Mouse (Mus musculus): ENCODE measurements around the gene Pde5a. TPM values are rescaled to one million over a fixed set of nuclear protein-coding genes. Genes with fewer than 3 reads are reported as not detected.

The Pde5a gene
- polyA plus RNA-seq, 1 experiment from 2014 or later: 3.0 TPM

- ATAC-seq (ENCODE audit: low FRiP score) (no peak), DNase-seq (ENCODE audit: low spot score) (no peak)
- Histone ChIP-seq H3K27ac (no peak overlapping the region), H3K9me3 (ENCODE audit: control insufficient read depth, low read length) (0 out of 2 replicates have a peak, but pooled peaks cover 4% of the 10 kb centered on the region), H3K9ac (no peak overlapping the region), H3K27me3 (ENCODE audit: control insufficient read depth, insufficient read depth, low read length) (no peaks in the 10 kb centered on the region), H3K36me3 (replicated peaks; ENCODE audit: control insufficient read depth, insufficient read depth) (no peaks in the 10 kb centered on the region), H3K4me3 (replicated peaks; ENCODE audit: low read length) (no peak overlapping the region), H3K4me2 (replicated peaks) (no peak overlapping the region), H3K4me1 (replicated peaks; ENCODE audit: control insufficient read depth, insufficient read depth, low read length) (no peaks in the 10 kb centered on the region)
- 89% methylated on average over 9 of the region's 9 CpGs for WGBS
Observed at GRCm38 (mm10) chr3:122788314-122788713, 59.6 kb downstream of the Pde5a start.

GRCm38 (mm10) chr3:122789544-122789943, 60.8 kb downstream of the Pde5a start:
- H3K27me3 ChIP-seq (ENCODE audit: control insufficient read depth, insufficient read depth, low read length): no peaks in the 10 kb centered on the region
- no peaks in the 10 kb centered on the region for H3K36me3 ChIP-seq (replicated peaks; ENCODE audit: control insufficient read depth, insufficient read depth)
- 95% methylated on average over 6 of the region's 6 CpGs for WGBS
- H3K9me3 ChIP-seq (ENCODE audit: control insufficient read depth, low read length): 0 out of 2 replicates have a peak, but pooled peaks cover 4% of the 10 kb centered on the region
- H3K27ac ChIP-seq: no peak overlapping the region
- H3K4me3 ChIP-seq (replicated peaks; ENCODE audit: low read length): no peak overlapping the region
- ATAC-seq (ENCODE audit: low FRiP score): no peak
- no peak overlapping the region for H3K4me2 ChIP-seq (replicated peaks)
- H3K4me1 ChIP-seq (replicated peaks; ENCODE audit: control insufficient read depth, insufficient read depth, low read length): no peaks in the 10 kb centered on the region
- DNase-seq (ENCODE audit: low spot score): no peak
- no peak overlapping the region for H3K9ac ChIP-seq

DNA sequence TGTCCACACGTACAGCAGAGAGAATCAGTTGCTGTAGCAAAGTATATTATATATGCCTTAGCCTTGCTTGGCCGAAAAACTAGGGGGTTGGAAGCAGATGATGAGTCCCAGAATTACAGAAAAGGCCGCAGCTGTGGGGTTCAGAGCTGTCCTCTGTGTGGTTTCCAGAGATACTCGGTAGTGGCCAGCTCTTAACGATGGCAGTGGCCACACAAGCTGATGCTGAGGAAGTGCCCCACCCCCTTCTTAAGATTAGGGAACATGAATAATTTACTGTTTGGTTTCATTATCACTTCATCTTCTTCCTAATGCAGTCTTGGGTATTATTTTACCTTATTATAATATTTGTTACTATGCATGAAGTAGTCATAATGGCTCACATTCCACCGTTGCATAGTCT, 71.3 kb downstream of the Pde5a start:
- 67% methylated on average over 6 of the region's 6 CpGs for WGBS
- peaks cover 29% of the 10 kb centered on the region for H3K4me1 ChIP-seq (replicated peaks; ENCODE audit: control insufficient read depth, insufficient read depth, low read length)
- no peak overlapping the region; the same call in 1 of the 2 replicates for H3K4me2 ChIP-seq (replicated peaks)
- ATAC-seq (ENCODE audit: low FRiP score) (no peak), DNase-seq (ENCODE audit: low spot score) (no peak)
- no peaks in the 10 kb centered on the region for H3K27me3 ChIP-seq (ENCODE audit: control insufficient read depth, insufficient read depth, low read length)
- no peak overlapping the region for H3K9ac ChIP-seq
- no peaks in the 10 kb centered on the region for H3K36me3 ChIP-seq (replicated peaks; ENCODE audit: control insufficient read depth, insufficient read depth)
- no peak overlapping the region for H3K4me3 ChIP-seq (replicated peaks; ENCODE audit: low read length)
- H3K9me3 ChIP-seq (ENCODE audit: control insufficient read depth, low read length): no peaks in the 10 kb centered on the region
- peak overlapping the region; percentile 49; the same call in 1 of the 2 replicates for H3K27ac ChIP-seq

DNA sequence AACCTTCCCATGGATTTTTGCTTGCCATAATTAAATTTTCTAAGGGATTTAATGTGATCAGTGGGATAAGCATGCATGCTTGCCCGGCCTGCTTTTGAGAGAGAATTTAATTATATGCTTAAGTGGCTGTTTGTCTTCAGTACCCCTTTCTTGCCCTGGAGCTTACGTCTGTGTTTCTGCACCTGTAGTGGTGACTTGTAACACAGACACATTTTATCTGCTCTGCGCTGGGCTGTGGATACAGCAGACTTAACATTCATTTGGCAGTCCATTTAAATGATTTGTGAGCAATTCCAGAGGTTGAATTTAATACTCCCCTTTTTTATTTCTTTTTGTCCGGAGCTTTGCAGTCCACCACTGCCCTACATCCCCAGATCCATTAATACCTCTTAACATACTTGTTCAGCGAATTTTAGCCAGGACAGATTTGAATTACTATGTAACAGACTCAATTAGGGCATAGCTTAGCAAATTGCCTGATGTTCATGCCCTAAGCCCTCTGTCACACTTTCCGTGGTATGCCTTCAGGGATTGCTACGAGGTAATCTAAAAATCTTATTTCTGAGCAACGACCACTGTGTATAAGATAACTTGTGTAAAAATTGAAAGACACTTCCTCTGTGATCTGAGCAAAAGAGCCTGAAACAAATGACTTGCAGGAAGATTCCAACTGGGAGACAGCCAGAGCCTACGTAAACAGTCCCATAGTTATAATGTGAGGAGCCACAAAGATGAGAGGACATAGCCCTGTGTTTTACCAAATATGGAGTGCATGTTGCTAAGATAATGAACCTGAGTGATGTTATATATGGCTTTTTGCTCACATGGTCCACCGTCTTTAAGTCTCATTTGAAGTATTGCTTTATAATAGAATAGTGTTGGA, 72.0 kb downstream of the Pde5a start:
- no peaks in the 10 kb centered on the region for H3K36me3 ChIP-seq (replicated peaks; ENCODE audit: control insufficient read depth, insufficient read depth)
- no peak overlapping the region for H3K9ac ChIP-seq
- H3K4me3 ChIP-seq (replicated peaks; ENCODE audit: low read length): no peak overlapping the region
- no peaks in the 10 kb centered on the region for H3K9me3 ChIP-seq (ENCODE audit: control insufficient read depth, low read length)
- peaks cover 29% of the 10 kb centered on the region for H3K4me1 ChIP-seq (replicated peaks; ENCODE audit: control insufficient read depth, insufficient read depth, low read length)
- 33% methylated on average over 10 of the region's 10 CpGs for WGBS
- no peak overlapping the region; the same call in 1 of the 2 replicates for H3K4me2 ChIP-seq (replicated peaks)
- ATAC-seq (ENCODE audit: low FRiP score) (no peak), DNase-seq (ENCODE audit: low spot score) (no peak)
- peak overlapping the region; percentile 49 for H3K27ac ChIP-seq
- H3K27me3 ChIP-seq (ENCODE audit: control insufficient read depth, insufficient read depth, low read length): no peaks in the 10 kb centered on the region

DNA sequence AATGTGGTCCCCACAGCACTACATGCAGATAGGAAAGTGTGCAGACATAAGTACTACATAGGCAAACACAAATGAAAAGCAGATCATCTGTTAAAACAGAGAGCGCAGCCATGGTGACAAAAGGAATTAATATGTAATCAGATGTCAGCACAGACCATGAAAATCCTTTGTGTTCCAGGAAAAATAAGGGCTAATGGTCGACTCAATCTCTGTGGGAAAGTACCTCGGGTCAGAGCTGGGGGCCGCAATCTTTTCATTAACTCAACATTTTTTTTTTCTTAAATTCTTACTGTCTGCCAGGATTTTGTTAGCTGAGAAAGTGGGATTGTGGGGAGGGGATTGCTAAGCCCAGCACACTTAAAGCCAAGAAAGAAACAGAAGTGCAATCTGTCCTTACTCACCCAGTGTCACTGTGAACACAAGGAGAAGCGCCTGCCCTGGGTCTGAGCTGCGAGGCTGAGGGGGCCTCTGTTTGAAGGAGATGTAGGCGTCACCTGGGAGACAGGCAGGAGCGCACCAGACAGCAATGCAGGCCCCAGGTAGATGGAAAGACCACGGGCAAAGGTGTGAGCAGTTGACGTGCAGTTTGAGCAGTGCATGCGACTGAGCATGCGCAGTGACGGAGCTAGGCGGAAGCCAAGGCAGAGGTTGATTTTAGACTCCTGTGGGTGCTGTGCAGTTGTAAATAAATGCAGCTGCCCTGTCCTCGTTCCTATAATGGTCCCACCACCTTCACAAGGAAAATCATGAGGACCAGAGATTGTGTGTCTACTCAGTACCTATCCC, 72.9 kb downstream of the Pde5a start:
- ATAC-seq (ENCODE audit: low FRiP score): peak; percentile 23; the same call in 1 of the 2 replicates
- no peak overlapping the region; the same call in 1 of the 2 replicates for H3K9ac ChIP-seq
- 61% methylated on average over 15 of the region's 15 CpGs for WGBS
- no peak overlapping the region for H3K4me3 ChIP-seq (replicated peaks; ENCODE audit: low read length)
- no peaks in the 10 kb centered on the region for H3K27me3 ChIP-seq (ENCODE audit: control insufficient read depth, insufficient read depth, low read length)
- no peaks in the 10 kb centered on the region for H3K9me3 ChIP-seq (ENCODE audit: control insufficient read depth, low read length)
- H3K4me2 ChIP-seq (replicated peaks): no peak overlapping the region
- H3K4me1 ChIP-seq (replicated peaks; ENCODE audit: control insufficient read depth, insufficient read depth, low read length): peaks cover 29% of the 10 kb centered on the region
- DNase-seq (ENCODE audit: low spot score): no peak
- H3K27ac ChIP-seq: peak overlapping the region; percentile 49; the same call in 1 of the 2 replicates
- H3K36me3 ChIP-seq (replicated peaks; ENCODE audit: control insufficient read depth, insufficient read depth): no peaks in the 10 kb centered on the region

DNA sequence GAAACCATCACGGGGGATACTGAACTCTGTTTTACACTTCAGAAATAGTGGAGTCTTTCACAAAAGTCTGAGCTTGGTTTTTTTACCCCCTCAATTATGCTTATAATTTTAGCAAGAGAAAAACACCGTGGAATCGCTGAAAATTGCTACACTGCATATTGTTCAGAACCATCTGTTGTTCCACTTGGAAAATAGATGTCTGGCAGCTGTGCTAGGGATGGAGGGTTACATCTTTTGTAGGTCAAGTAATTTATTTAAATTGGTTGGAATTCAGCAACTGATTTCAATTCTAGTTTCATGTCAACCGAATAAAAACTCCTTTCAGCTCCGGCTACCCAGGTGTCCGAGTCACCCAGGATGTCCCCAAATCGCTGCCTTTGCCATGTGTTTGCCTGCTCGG, 78.6 kb downstream of the Pde5a start:
- H3K36me3 ChIP-seq (replicated peaks; ENCODE audit: control insufficient read depth, insufficient read depth): no peaks in the 10 kb centered on the region
- no peaks in the 10 kb centered on the region for H3K9me3 ChIP-seq (ENCODE audit: control insufficient read depth, low read length)
- no peak overlapping the region for H3K9ac ChIP-seq
- no peak overlapping the region for H3K27ac ChIP-seq
- no peak overlapping the region for H3K4me2 ChIP-seq (replicated peaks)
- DNase-seq (ENCODE audit: low spot score) (no peak), ATAC-seq (ENCODE audit: low FRiP score) (no peak)
- H3K27me3 ChIP-seq (ENCODE audit: control insufficient read depth, insufficient read depth, low read length): no peaks in the 10 kb centered on the region
- WGBS: 70% methylated on average over 8 of the region's 8 CpGs
- no peak overlapping the region for H3K4me3 ChIP-seq (replicated peaks; ENCODE audit: low read length)
- 0 out of 2 replicates have a peak, but pooled peaks cover 4% of the 10 kb centered on the region for H3K4me1 ChIP-seq (replicated peaks; ENCODE audit: control insufficient read depth, insufficient read depth, low read length)

DNA sequence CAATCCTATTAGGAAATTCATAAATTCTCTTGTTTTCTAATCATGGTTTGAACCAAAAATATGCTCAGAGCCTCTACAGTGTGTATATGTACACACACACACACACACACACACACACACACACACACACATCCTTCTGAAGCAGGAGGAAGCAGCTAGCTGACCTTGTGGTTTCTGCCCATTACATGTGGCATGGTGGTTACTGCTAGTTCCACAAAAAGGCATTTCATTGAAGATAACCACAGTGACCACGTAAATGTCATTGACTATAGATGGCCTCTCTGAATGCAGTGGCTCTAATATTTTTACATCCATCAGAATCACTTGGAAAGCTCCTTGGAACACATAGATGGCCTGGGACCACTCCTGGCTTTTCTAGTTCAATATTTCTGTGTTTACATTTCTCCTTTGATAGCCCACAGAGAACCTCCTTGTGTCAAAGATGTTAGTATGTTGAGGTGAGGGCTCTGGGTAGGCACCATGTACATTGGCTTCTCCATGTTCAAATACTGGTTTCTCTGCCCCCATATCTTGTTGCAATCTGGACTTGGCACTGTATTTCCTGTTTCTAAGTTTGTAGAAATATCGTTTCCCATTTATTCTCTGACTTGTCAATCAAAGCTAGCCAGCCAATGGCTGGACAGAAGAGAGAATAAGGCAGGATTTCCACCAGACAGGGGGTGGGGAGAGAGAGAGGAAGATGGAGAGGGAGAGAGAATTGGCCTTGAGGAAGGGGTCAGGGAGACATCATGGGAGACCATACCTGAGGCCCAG, 81.5 kb downstream of the Pde5a start:
- H3K9me3 ChIP-seq (ENCODE audit: control insufficient read depth, low read length): no peaks in the 10 kb centered on the region
- no peak overlapping the region for H3K4me3 ChIP-seq (replicated peaks; ENCODE audit: low read length)
- 0 out of 2 replicates have a peak, but pooled peaks cover 6% of the 10 kb centered on the region for H3K4me1 ChIP-seq (replicated peaks; ENCODE audit: control insufficient read depth, insufficient read depth, low read length)
- H3K27me3 ChIP-seq (ENCODE audit: control insufficient read depth, insufficient read depth, low read length): no peaks in the 10 kb centered on the region
- H3K36me3 ChIP-seq (replicated peaks; ENCODE audit: control insufficient read depth, insufficient read depth): no peaks in the 10 kb centered on the region
- DNase-seq (ENCODE audit: low spot score) (no peak), ATAC-seq (ENCODE audit: low FRiP score) (no peak)
- H3K4me2 ChIP-seq (replicated peaks): no peak overlapping the region
- no peak overlapping the region for H3K27ac ChIP-seq
- 90% methylated on average over 2 of the region's 2 CpGs for WGBS
- no peak overlapping the region for H3K9ac ChIP-seq

- Histone ChIP-seq H3K36me3 (replicated peaks; ENCODE audit: control insufficient read depth, insufficient read depth) (no peaks in the 10 kb centered on the region), H3K9me3 (ENCODE audit: control insufficient read depth, low read length) (no peaks in the 10 kb centered on the region), H3K27me3 (ENCODE audit: control insufficient read depth, insufficient read depth, low read length) (no peaks in the 10 kb centered on the region), H3K4me3 (replicated peaks; ENCODE audit: low read length) (no peak overlapping the region), H3K27ac (no peak overlapping the region), H3K4me2 (replicated peaks) (no peak overlapping the region), H3K4me1 (replicated peaks; ENCODE audit: control insufficient read depth, insufficient read depth, low read length) (0 out of 2 replicates have a peak, but pooled peaks cover 6% of the 10 kb centered on the region), H3K9ac (no peak overlapping the region)
- WGBS: 91% methylated on average over 5 of the region's 5 CpGs
- DNase-seq (ENCODE audit: low spot score) (no peak), ATAC-seq (ENCODE audit: low FRiP score) (no peak)
Observed at GRCm38 (mm10) chr3:122810986-122811385, 82.2 kb downstream of the Pde5a start.

Measured in hindbrain, embryonic 14.5 days (tissue).